Mouse (Mus musculus) embryonic facial prominence, embryonic 12.5 days (tissue): ENCODE results near the gene G6pc3. TPM values are rescaled to one million over a fixed set of nuclear protein-coding genes. Genes with fewer than 3 reads are reported as not detected.
"Not testable (repeated sequence)": the region's sequence is repeated elsewhere in the genome, so short reads cannot be mapped to it uniquely, and the experiment has no call there.

Experiments
- ATAC-seq: fragments of 200-750 bp; cut with Nextera tagmentation; 2 replicates; pipeline ENCODE4 v1.8.0; 2017; ENCODE audit not compliant: insufficient number of reproducible peaks, insufficient read depth, low FRiP score, low TSS enrichment
- H3K27ac ChIP-seq: fragments of 300-500 bp; sonication (generic); 2 replicates; pipeline ENCODE4 v1.5.1; 2016; ENCODE audit warnings: mild to moderate bottlenecking
- H3K27me3 ChIP-seq: fragments of 300-500 bp; sonication (generic); 2 replicates; pipeline ENCODE4 v1.6.1; 2016; ENCODE audit warnings: mild to moderate bottlenecking, moderate library complexity
- H3K36me3 ChIP-seq: fragments of 300-500 bp; sonication (generic); 2 replicates; pipeline ENCODE4 v1.6.1; 2016; ENCODE audit warnings: mild to moderate bottlenecking
- H3K4me1 ChIP-seq: fragments of 300-500 bp; sonication (generic); 2 replicates; pipeline ENCODE4 v1.6.1; 2016
- H3K4me2 ChIP-seq: fragments of 300-500 bp; sonication (generic); replicated peaks from 2 replicates; pipeline ENCODE4 v1.6.1; 2016; ENCODE audit warnings: mild to moderate bottlenecking, moderate library complexity
- H3K4me3 ChIP-seq: fragments of 300-500 bp; sonication (generic); 2 replicates; pipeline ENCODE4 v1.5.1; 2016; ENCODE audit warnings: mild to moderate bottlenecking
- H3K9ac ChIP-seq: fragments of 300-500 bp; sonication (generic); 2 replicates; pipeline ENCODE4 v1.6.1; 2016; ENCODE audit warnings: mild to moderate bottlenecking, moderate library complexity
- H3K9me3 ChIP-seq: fragments of 300-500 bp; sonication (generic); 2 replicates; pipeline ENCODE4 v1.6.1; 2016; ENCODE audit warnings: mild to moderate bottlenecking, moderate library complexity
- WGBS: fragments of 180-500 bp; shearing (Covaris S2); methylation state at CpG from one replicate; pipeline ENCODE4 v1.1.7; 2016; 5-methylcytosine and 5-hydroxymethylcytosine counted together
- polyA plus RNA-seq: library from polyadenylated mRNA; unstranded; fragments of >200 nt; fragmentation: Nextera tagmentation; extraction: Ambion mirVana; gene quantifications from 2 replicates; pipeline ENCODE4 v1.2.1, GENCODE M21; 2016

The G6pc3 gene
- polyA plus RNA-seq, 1 experiment from 2014 or later, result 30.3 TPM

DNA sequence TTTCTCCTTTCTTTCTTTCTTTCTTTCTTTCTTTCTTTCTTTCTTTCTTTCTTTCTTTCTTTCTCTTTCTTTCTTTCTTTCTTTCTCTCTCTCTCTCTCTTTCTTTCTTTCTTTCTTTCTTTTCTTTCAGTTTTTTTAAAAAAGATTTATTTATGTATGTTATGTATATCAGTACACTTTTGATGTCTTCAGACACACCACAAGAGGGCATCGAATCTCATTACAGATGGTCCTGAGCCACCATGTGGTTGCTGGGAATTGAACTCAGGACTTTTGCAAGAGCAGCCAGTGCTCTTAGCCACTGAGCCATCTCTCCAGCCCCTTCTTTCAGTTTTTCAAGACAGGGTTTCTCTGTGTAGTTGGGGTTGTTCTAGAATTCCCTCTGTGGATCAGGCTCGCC is 31.4 kb upstream of the G6pc3 start:
- not testable (repeated sequence) for H3K27me3 ChIP-seq, H3K9ac ChIP-seq, H3K9me3 ChIP-seq, H3K4me3 ChIP-seq, H3K4me2 ChIP-seq, ATAC-seq, H3K27ac ChIP-seq, H3K4me1 ChIP-seq
- peaks cover 28% of the 10 kb centered on the region for H3K36me3 ChIP-seq
- 81% methylated on average over 2 of the region's 2 CpGs for WGBS

- 77% methylated on average over 5 of the region's 5 CpGs for WGBS
- no peak overlapping the region for H3K9ac ChIP-seq
- no peaks in the 10 kb centered on the region for H3K27me3 ChIP-seq
- H3K4me3 ChIP-seq, result no peak overlapping the region
- H3K27ac ChIP-seq, result no peak overlapping the region
- peaks cover 9% of the 10 kb centered on the region for H3K4me1 ChIP-seq
- ATAC-seq, result no peak
- peaks cover 35% of the 10 kb centered on the region for H3K36me3 ChIP-seq
- no peaks in the 10 kb centered on the region for H3K9me3 ChIP-seq
- H3K4me2 ChIP-seq, result no peak overlapping the region
Observed at GRCm38 (mm10) chr11:102159781-102160180, 29.6 kb upstream of the G6pc3 start.

DNA sequence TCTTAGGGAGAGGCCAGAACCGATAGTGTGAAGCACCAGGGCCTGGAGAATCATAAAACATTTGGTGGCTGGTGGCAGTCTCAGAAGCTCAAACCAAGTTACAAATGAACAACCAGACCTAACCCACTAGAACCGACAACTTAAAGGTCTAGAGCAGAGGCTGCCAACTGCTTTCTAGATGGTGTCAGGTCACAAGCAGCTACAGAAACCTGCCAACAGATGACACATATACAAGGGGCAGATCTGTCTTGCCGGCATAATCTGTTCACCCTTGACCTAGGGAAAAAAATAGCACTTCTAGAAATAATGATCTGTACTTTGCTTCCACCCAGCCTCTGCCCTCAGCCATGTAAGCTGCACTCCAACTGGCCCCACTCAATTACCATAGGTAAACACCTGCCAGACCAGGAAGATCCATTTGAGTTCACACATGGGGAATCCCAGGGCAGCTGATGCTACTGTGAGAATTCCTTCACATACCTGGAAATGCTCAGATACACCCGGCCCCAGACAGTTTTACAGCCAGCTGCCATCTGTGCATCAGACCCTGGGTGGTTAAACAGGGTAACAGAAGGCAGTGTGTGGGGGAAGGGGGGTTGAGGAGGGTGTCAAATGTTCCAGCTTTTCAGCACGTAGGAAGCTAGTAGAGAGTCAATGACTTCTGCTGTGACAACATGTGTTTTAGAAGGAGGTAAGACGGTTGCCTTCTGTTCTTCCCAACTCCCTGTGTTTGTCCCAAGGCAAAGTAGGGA is 23.3 kb upstream of the G6pc3 start:
- H3K9me3 ChIP-seq, result no peaks in the 10 kb centered on the region
- H3K4me1 ChIP-seq, result no peaks in the 10 kb centered on the region
- no peak overlapping the region for H3K9ac ChIP-seq
- no peak overlapping the region for H3K4me3 ChIP-seq
- WGBS, result 76% methylated on average over 6 of the region's 6 CpGs
- H3K36me3 ChIP-seq, result peaks cover 68% of the 10 kb centered on the region
- H3K27ac ChIP-seq, result no peak overlapping the region
- H3K4me2 ChIP-seq, result no peak overlapping the region
- no peak for ATAC-seq
- no peaks in the 10 kb centered on the region for H3K27me3 ChIP-seq

GRCm38 (mm10) chr11:102167539-102167938 is 21.9 kb upstream of the G6pc3 start:
- H3K9me3 ChIP-seq, result no peaks in the 10 kb centered on the region
- H3K4me1 ChIP-seq, result no peaks in the 10 kb centered on the region
- H3K36me3 ChIP-seq, result peaks cover 56% of the 10 kb centered on the region
- no peak overlapping the region for H3K9ac ChIP-seq
- ATAC-seq, result no peak
- no peaks in the 10 kb centered on the region for H3K27me3 ChIP-seq
- H3K27ac ChIP-seq, result no peak overlapping the region
- 93% methylated on average over 5 of the region's 5 CpGs for WGBS
- no peak overlapping the region for H3K4me2 ChIP-seq
- no peak overlapping the region for H3K4me3 ChIP-seq

GRCm38 (mm10) chr11:102168689-102169088 is 20.7 kb upstream of the G6pc3 start:
- Histone ChIP-seq H3K9ac (no peak overlapping the region), H3K4me2 (no peak overlapping the region)

GRCm38 (mm10) chr11:102179836-102180235 is 9.6 kb upstream of the G6pc3 start:
- H3K27ac ChIP-seq, result no peak overlapping the region
- peaks cover 44% of the 10 kb centered on the region for H3K36me3 ChIP-seq
- no peak for ATAC-seq

More at GRCm38 (mm10) chr11:102168689-102169088, 20.7 kb upstream of the G6pc3 start:
- Histone ChIP-seq H3K4me3 (no peak overlapping the region), H3K36me3 (peaks cover 50% of the 10 kb centered on the region), H3K9me3 (no peaks in the 10 kb centered on the region), H3K4me1 (no peaks in the 10 kb centered on the region), H3K27me3 (no peaks in the 10 kb centered on the region), H3K27ac (no peak overlapping the region)
- ATAC-seq, result no peak
- 84% methylated on average over 5 of the region's 5 CpGs for WGBS

GRCm38 (mm10) chr11:102184253-102184645 is 5.2 kb upstream of the G6pc3 start:
- Histone ChIP-seq H3K27ac (peak overlapping the region; percentile 92), H3K4me3 (peak overlapping the region; percentile 92), H3K4me1 (peaks cover 17% of the 10 kb centered on the region), H3K9ac (peak overlapping the region; percentile 89), H3K36me3 (peaks cover 14% of the 10 kb centered on the region), H3K9me3 (no peaks in the 10 kb centered on the region), H3K4me2 (peak overlapping the region; percentile 65), H3K27me3 (no peaks in the 10 kb centered on the region)
- 6% methylated on average over 7 of the region's 7 CpGs for WGBS
- ATAC-seq, result no peak

More at GRCm38 (mm10) chr11:102179836-102180235, 9.6 kb upstream of the G6pc3 start:
- no peak overlapping the region for H3K4me2 ChIP-seq
- no peak overlapping the region for H3K4me3 ChIP-seq
- H3K9me3 ChIP-seq, result no peaks in the 10 kb centered on the region
- H3K4me1 ChIP-seq, result peaks cover 13% of the 10 kb centered on the region
- H3K9ac ChIP-seq, result no peak overlapping the region
- no peaks in the 10 kb centered on the region for H3K27me3 ChIP-seq

DNA sequence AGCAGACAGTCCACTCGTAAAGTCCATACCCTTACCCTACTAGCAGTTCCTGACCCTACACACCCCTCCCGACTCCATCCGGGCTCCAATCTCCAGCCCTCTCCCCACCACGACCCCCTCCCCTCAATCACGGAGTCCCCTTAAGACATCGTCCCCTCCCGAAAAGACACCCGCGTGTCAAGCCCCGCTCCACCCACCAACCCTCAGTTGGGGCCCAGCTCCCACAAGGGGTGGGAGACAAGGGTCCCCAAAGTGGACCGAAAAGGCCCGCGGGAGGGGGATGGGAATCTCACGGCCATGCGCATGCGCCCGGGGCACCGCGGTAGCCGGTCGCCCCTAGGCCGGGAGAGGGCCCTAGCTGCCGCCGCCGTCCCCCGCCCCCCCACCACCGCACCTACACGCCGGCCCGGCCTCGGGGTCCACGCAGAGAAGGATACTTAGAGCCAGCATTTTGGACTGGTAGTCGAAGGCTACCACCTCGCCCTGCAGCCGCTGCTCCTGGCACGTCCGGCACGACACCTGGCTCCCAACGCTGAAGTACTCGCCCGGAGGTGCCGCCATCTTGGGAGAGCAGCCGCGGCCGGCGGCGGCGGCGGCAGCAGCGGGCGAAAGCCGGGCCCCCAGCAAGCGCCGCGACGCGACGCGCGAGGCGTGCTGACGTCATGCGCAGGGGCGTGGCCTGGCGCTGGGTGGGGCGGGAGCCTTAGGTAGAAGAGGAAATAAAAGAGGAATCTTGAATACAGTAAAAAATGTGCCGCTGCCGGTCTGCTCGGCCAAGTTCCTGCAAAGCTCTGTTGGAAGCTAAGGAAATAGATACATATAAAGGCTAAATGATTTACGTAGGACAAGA is 4.5 kb upstream of the G6pc3 start, which contains the start of gene Lsm12:
Gene Lsm12 (minus strand): TSS at position 651 of the 850 bp plus-strand sequence.
- peak within 1 kb of the TSS; percentile 89 for H3K9ac ChIP-seq
- peaks cover 17% of the 10 kb centered on the region for H3K4me1 ChIP-seq
- H3K4me3 ChIP-seq, result peak within 1 kb of the TSS; percentile 92
- peak within 1 kb of the TSS; percentile 65 for H3K4me2 ChIP-seq
- H3K27ac ChIP-seq, result peak within 1 kb of the TSS; percentile 92
- peak; percentile 67 for ATAC-seq
- H3K36me3 ChIP-seq, result peaks cover 14% of the 10 kb centered on the region
- no peaks in the 10 kb centered on the region for H3K27me3 ChIP-seq
- WGBS, result 1% methylated on average over 68 of the region's 70 CpGs
- H3K9me3 ChIP-seq, result no peaks in the 10 kb centered on the region

- ATAC-seq, result no peak
- Histone ChIP-seq H3K9ac (no peak overlapping the region), H3K4me2 (peak overlapping the region; percentile 65), H3K4me1 (peaks cover 21% of the 10 kb centered on the region), H3K36me3 (peaks cover 14% of the 10 kb centered on the region), H3K9me3 (no peaks in the 10 kb centered on the region), H3K27me3 (no peaks in the 10 kb centered on the region), H3K4me3 (peak overlapping the region; percentile 92), H3K27ac (0 out of 2 replicates have a peak overlapping the region, but pooled peaks have one; percentile 92)
- 49% methylated on average over 3 of the region's 3 CpGs for WGBS
Observed at GRCm38 (mm10) chr11:102185677-102186076, 3.7 kb upstream of the G6pc3 start.

GRCm38 (mm10) chr11:102186235-102186634 is 3.2 kb upstream of the G6pc3 start:
- ATAC-seq, result no peak
- no peak overlapping the region for H3K4me2 ChIP-seq
- H3K27me3 ChIP-seq, result no peaks in the 10 kb centered on the region
- peaks cover 11% of the 10 kb centered on the region for H3K36me3 ChIP-seq
- peaks cover 27% of the 10 kb centered on the region for H3K4me1 ChIP-seq
- H3K9ac ChIP-seq, result no peak overlapping the region
- H3K9me3 ChIP-seq, result no peaks in the 10 kb centered on the region
- 0 out of 2 replicates have a peak overlapping the region, but pooled peaks have one; percentile 92 for H3K4me3 ChIP-seq
- 90% methylated on average over 1 of the region's 1 CpGs for WGBS
- no peak overlapping the region for H3K27ac ChIP-seq

DNA sequence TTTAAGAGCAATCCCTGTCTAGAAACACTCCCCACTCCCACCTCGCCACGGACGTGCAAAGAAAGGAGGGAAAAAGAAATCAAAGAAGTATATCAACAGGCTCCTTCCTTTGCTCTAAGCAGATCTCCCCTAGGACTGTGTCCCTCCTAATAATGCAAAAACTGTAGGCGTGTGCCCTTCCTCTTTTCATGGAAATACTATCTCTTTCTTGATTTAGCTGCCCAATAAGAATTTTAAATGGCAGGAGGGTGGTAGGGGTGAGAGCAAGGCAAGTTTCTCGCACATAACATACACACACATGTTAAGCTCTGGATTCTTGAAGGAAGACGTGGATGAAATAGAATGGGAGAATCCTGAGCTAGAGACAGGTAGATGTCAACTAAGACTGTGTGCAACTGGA is 440 bp upstream of the G6pc3 start:
- peaks cover 19% of the 10 kb centered on the region for H3K4me1 ChIP-seq
- no peaks in the 10 kb centered on the region for H3K9me3 ChIP-seq
- no peak for ATAC-seq
- H3K4me3 ChIP-seq, result peak overlapping the region; percentile 59
- no peaks in the 10 kb centered on the region for H3K27me3 ChIP-seq
- 69% methylated on average over 6 of the region's 6 CpGs for WGBS
- H3K27ac ChIP-seq, result peak overlapping the region; percentile 63
- H3K36me3 ChIP-seq, result peaks cover 19% of the 10 kb centered on the region
- peak overlapping the region; percentile 67 for H3K9ac ChIP-seq
- H3K4me2 ChIP-seq, result peak overlapping the region; percentile 84
